Mouse (Mus musculus) spleen, postnatal 10 days (tissue): Measurements from ENCODE around the gene Ankfn1.

ENCODE experiments used
- DNase-seq, 2 experiments: peaks; one replicate each; pipeline ENCODE4 v3.0.0; 2021 to 2022; ENCODE audit warnings: low spot score in 2 of 2

Ankfn1 gene

DNA sequence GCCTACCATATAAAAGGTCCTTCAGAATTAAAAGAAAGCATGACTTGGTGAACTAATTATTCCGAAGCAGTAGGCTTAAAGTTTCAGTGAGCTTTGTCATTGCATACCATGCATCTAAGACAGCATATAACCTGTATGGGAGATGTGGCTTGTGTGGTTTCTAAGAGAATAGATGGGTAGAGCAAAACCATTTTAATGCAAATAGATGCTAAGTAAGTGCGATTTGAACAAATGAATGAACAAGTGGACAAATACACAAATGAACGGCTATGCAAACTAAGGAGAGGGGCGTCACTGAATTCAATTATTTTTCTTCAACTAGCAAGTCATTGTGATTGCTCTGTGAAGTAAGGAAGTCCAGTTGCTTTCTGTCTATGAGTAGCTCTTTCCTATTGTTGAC, 198.3 kb downstream of the Ankfn1 start:
- DNase-seq, result no peak

DNA sequence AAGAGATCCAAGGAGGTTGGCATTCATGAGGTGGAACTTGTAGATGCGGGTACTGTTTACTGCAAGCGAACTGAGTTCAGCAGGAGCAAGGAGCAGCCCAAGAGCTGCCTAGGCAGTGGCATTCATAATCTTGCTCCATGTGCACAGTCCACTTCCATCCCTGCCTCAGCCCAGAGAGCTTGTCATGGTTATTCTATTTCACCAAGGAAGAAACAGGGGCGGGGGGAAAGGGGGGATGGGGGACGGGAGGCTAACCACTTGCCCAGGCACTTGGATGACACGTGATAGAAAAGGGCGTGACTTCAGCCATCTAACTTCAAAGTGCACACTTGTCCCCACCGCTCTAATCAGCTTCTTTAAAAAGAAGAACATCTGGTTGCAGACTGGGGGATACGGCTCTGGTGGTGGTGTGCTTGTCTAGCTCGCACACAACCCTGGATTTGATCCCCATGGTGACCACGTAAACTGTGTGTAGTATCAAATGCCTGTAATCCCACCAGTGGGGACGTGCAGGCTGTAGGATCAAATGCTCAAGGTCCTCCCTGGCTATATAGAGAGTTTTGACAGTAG, 203.1 kb downstream of the Ankfn1 start:
- DNase-seq, result no peak

GRCm38 (mm10) chr11:89569391-89570145, 207.9 kb downstream of the Ankfn1 start:
- no peak for DNase-seq

- DNase-seq, result no peak
Observed at GRCm38 (mm10) chr11:89568246-89568645, 209.2 kb downstream of the Ankfn1 start.

- DNase-seq, result no peak
Observed at GRCm38 (mm10) chr11:89551441-89551840, 226.0 kb downstream of the Ankfn1 start.

DNA sequence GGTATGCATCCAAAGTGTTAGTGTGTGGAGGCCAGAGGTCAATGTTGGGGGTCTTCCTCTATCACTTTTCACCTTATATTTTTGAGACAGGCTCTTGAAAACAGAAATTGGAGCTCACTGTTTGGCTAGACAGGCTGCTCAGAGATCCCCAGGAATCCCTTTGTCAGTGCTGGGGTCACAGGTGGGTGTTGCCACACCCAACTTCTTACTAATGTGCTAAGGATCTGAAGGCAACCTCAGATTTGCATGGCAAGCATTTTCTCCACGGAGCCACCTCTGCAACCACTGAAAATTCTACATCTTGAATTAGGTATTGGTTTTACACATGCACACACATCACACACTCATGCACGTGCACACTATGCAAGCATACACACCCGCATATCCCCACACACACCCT, 226.5 kb downstream of the Ankfn1 start:
- no peak for DNase-seq

- DNase-seq, result no peak
Observed at GRCm38 (mm10) chr11:89548786-89549185, 228.7 kb downstream of the Ankfn1 start.

DNA sequence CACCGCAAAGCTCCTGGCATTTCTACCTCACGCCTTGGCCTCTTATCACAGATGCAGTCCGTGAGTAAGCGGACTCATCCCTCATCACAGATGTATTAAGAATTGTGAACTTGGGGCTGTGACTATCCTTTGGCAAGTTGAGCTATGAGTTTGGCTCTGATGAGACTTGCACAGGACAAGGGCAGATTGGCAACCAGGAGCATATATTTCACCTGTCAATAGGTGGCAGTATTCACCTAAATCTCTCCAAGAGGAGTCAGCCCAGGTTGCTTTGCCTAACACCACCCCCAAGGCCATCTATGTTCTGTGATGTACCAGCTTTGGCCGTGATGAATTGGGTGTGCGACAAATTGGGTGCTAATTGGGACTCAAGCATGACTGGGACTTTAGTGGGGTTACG, 231.3 kb downstream of the Ankfn1 start:
- DNase-seq, result no peak

DNA sequence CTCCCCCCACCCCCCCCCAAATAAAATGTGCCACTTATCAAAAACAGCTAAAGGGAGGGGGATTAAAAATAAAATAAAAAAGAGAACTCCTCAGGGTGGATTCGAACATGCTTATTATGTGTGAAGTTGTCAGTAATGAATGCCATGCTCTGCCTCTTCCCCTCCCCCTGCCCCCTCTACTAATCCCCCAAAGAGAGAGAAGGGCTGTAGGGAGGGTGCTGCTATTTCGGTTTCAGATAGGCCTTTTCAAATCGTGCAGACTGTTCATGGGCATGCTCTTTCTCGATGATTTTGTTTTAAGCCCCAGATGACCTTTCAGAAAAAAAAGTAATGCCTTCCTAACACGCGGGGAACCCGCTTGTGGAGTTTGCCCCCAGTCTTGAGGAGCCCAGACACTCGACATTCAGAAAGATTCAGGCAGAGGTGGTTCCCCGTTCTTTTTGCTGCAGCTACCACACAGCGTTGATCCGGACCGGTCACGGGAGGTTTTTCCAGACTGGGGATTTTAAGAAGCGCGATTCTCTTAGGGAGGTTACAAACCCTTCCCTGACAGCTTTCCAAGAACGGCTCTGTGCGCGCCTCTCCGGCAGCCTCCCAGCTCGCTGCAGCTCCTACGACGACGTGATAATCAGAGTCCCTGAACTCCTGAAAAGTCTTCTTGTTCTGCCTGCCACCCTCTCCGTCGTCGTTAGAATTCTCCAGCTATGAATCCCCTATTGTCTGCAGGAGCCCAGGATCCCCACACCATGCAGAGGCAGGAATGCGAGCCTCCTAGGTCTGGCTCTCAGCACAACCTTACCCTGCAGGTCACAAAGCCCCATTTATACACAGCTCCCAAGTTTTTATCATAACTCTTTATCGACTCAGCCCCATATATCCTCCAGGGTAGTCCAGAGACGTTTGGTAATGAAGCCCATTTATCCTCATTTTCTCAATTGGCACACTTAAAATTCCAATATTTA, 232.3 kb downstream of the Ankfn1 start:
- no peak for DNase-seq

DNA sequence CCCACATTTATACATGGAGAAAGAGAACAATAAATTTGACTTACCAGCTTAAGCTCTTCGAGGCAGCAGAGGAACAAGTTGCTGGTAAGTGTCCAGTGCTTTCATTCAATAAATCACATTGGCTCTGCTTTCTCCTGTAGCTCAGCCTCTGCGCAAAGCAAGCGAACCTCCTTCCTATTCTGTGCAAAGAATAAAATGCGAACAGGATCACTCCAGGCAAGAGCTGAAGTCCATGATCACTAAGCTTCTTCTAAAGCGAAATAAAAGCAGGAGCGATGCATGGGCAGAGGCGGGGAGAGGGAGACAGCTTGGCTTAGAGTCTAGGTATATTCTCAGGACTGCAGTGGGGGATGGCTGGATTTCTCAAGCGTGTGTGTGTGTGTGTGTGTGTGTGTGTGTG, 239.1 kb downstream of the Ankfn1 start:
- no peak for DNase-seq

- no peak for DNase-seq
Observed at GRCm38 (mm10) chr11:89527800-89528430, 249.5 kb downstream of the Ankfn1 start.

DNA sequence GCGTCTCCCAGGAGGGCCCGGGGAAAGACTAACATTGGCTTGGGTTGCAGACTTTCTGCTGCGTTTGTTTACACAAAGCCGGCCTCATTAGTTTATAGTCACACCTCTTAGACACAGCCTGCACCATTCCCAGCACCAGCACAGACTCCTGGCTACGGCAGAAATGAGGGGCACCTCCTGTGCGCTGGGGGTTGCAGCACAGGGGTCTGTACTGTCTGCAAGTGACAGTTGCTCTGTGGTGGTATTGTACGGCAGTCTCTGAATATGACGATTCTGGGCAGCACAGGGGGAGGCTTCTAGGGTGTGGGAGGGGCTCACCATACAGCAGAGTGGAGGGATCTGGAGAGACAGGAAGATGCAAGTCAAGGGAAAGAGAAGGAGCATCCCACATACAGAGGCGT, 262.0 kb downstream of the Ankfn1 start:
- no peak for DNase-seq

DNA sequence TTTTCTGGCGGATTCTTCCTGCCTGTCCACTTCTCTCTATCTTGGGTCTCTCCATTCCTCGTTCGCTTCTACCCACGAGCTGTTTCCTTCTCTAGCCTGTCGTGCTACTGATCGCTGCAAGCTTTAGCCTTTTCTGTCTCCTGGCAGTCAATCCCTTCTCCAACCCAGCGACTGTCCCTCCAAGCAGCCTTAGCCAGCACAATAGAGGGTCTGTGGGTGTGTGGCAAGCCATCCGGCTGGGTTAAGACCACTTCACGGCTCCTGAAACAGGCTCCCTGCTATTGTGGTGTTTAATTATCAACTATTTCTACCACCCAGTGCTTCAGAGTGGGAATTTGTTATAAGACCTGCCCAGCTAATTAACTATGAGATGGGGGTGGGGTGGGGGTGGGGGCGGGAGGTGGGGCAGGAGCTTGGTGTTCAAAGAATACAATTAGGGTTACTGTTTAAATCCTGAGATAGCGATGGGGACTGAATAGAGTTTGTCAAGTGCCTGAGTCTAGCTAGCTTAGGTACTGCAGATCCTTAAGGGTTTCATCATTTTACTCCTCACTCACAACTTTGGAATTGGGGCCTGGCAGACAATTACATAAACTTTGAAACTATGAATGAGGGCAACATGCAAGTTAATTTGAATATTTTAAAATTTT, 268.7 kb downstream of the Ankfn1 start:
- DNase-seq, result no peak

- DNase-seq, result no peak
Observed at GRCm38 (mm10) chr11:89506595-89507245, 270.7 kb downstream of the Ankfn1 start.

DNA sequence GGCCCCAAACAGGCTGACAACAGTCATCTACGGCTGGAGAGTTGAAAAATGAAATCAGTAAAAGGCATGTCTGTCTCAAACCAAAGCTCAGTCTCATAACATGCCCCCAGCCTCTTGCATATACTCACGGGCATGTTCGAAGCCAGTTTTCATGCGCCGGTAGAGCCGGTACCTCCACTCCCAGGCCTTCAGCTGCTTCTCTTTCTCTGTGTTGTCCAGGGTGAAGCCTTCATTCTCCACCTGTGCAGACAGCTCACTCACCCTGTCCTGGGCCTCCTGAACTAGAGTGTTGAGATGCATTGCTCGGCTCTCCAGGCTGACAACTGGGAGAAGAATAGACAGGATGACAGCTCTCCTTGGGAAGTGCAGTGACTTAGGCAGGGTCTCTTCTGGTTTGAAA, 272.4 kb downstream of the Ankfn1 start:
- no peak for DNase-seq

- no peak for DNase-seq
Observed at GRCm38 (mm10) chr11:89501796-89502195, 275.7 kb downstream of the Ankfn1 start.

DNA sequence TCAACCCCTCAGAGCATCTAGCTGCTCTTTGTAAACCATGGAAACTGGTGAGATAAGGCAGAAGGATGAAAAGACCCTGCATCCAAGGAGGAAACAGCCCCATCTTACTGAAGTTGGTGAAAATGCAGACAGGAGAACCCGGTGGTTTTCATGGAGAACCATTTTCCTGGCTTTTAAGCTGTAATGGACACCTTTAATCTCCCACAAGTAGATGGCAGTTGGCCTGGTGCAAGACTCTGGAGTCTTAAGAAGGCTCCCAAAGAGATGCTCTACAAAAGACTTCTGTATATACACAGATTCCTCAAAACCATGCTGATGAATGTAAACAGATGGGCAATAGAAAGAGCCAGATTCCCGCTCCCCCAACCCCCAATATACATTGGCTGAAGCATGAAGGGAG, 276.5 kb downstream of the Ankfn1 start:
- DNase-seq, result no peak

- no peak for DNase-seq
Observed at GRCm38 (mm10) chr11:89481084-89481483, 296.4 kb downstream of the Ankfn1 start.

- no peak for DNase-seq
Observed at GRCm38 (mm10) chr11:89476927-89477326, 300.5 kb downstream of the Ankfn1 start.

GRCm38 (mm10) chr11:89476047-89476446, 301.4 kb downstream of the Ankfn1 start:
- no peak for DNase-seq

DNA sequence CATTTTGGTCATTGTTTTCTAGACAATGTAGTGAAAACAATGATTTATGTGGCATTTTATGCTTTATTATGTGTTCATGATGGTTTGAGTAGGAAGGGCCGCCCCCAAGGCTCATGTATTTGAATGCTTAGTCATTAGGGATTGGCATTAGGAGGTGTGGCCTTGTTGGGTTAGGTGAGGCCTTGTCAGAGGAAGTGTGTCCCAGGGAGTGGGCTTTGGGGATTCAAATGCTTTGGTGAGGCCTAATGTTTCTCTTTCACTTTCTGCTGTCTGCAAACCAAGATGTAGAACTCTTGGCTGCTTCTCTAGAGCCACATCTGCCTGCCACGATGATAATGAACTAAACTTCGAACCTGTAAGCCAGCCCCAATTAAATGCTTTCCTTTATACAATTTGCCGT, 304.6 kb downstream of the Ankfn1 start:
- DNase-seq, result no peak
